Mouse (Mus musculus) hindbrain, postnatal 0 days (tissue): ENCODE measurements around the gene Zfp36l1. TPM values are rescaled to one million over a fixed set of nuclear protein-coding genes. Genes with fewer than 3 reads are reported as not detected.

Experiments
- ATAC-seq: fragments of 200-750 bp; cut with Nextera tagmentation; 2 replicates; pipeline ENCODE4 v1.8.0; 2017; ENCODE audit warnings: mild to moderate bottlenecking, moderate TSS enrichment, moderate library complexity
- DNase-seq: peaks from one replicate; pipeline ENCODE4 v3.0.0-alpha.2; 2015; ENCODE audit warnings: low spot score
- H3K27ac ChIP-seq: fragments of 300-500 bp; sonication (generic); 2 replicates; pipeline ENCODE4 v1.5.1; 2014; ENCODE audit warnings: mild to moderate bottlenecking
- H3K27me3 ChIP-seq: fragments of 300-500 bp; sonication (generic); 2 replicates; pipeline ENCODE4 v1.6.1; 2014; ENCODE audit warnings: low read length, mixed read lengths; ENCODE audit not compliant: insufficient read depth
- H3K36me3 ChIP-seq: fragments of 300-500 bp; sonication (generic); 2 replicates; pipeline ENCODE4 v1.6.1; 2014; ENCODE audit warnings: low read length, mixed read lengths; ENCODE audit not compliant: insufficient read depth
- H3K4me1 ChIP-seq: fragments of 300-500 bp; sonication (generic); 2 replicates; pipeline ENCODE4 v1.6.1; 2014; ENCODE audit warnings: antibody characterized with exemption, low read length, mixed read lengths; ENCODE audit not compliant: insufficient read depth
- H3K4me2 ChIP-seq: fragments of 300-500 bp; sonication (generic); 2 replicates; pipeline ENCODE4 v1.6.1; 2014; ENCODE audit warnings: low read depth, mild to moderate bottlenecking, low read length, moderate library complexity, mixed read lengths
- H3K4me3 ChIP-seq: fragments of 300-500 bp; sonication (generic); 2 replicates; pipeline ENCODE4 v1.5.1; 2014; ENCODE audit warnings: low read length
- H3K9ac ChIP-seq: fragments of 300-500 bp; sonication (generic); replicated peaks from 2 replicates; pipeline ENCODE4 v1.6.1; 2014; ENCODE audit warnings: mild to moderate bottlenecking, low read length, moderate library complexity, mixed read lengths
- H3K9me3 ChIP-seq: fragments of 300-500 bp; sonication (generic); 2 replicates; pipeline ENCODE4 v1.6.1; 2016; ENCODE audit warnings: low read length, mixed read lengths
- CTCF ChIP-seq: IDR thresholded peaks from 2 replicates; pipeline ENCODE4 v1.5.1; 2016; ENCODE audit warnings: antibody characterized with exemption, control low read depth, low read depth
- whole genome bisulfite sequencing: fragments of 180-500 bp; shearing (Covaris S2); extraction: QIAGEN DNeasy Blood & Tissue Kit; methylation state at CpG from one replicate; pipeline ENCODE4 v1.1.7; 2014; 5-methylcytosine and 5-hydroxymethylcytosine counted together
- polyA plus RNA-seq: library from polyadenylated mRNA; unstranded; fragments of >200 nt; fragmentation: Nextera tagmentation; extraction: Ambion mirVana; gene quantifications from 2 replicates; pipeline ENCODE4 v1.2.1, GENCODE M21; 2015
- total RNA-seq: library from RNA; depleted of rRNA; stranded (reverse); fragments of >200 nt; gene quantifications from 2 replicates; pipeline ENCODE4 v1.2.3, GENCODE M21; 2014

Gene Zfp36l1
- total and polyA plus RNA-seq, 2 experiments from 2014 or later: 61.8 to 65.9 TPM

DNA sequence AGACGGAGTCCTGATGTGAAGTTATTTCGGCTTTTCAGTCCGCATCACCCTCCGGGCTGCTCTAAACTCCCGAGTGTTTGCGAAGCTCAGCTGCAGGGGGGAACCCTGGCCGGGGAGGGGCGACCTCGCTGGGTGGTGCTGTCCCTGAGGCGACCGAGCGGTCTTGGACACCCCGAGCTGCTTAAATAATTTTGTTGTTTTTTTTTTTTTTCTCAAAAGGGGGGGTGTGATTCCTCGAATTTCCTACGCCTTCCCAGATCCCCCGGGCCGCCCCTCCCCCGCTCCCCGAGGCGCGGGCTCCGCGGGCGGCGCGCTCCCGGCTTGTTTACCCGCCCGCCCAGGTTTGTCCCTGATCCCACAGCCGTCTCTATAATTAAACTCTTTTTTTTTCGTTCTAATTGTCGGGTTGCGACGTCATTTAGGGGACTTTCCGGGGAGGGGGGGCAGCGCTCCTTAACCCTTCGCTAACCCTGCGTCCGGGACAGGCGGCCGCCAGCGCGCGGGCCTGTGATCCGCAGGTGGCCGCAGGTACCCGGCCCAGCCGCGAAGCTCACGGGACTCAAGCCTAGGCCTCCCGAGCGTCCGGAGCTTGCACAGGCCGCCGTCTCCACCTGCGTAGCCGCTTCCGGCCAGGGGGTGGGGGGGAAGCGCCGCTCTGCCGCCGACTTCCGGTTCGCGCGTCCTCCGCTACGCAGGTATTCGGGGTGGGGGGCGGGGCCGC is 2.5 kb upstream of the Zfp36l1 start:
- TF ChIP-seq CTCF: no peak
- Histone ChIP-seq H3K27me3 (peaks cover 7% of the 10 kb centered on the region; the same call in 1 of the 2 replicates), H3K36me3 (no peaks in the 10 kb centered on the region), H3K4me2 (peak overlapping the region; percentile 98), H3K9ac (peak overlapping the region; percentile 85), H3K27ac (peak overlapping the region; percentile 91), H3K4me1 (peaks cover 7% of the 10 kb centered on the region; the same call in 1 of the 2 replicates), H3K9me3 (no peaks in the 10 kb centered on the region), H3K4me3 (peak overlapping the region; percentile 79)
- DNase-seq (peak; percentile 89), ATAC-seq (peak; percentile 81)
- under 1% methylated on average over 70 of the region's 71 CpGs for WGBS

DNA sequence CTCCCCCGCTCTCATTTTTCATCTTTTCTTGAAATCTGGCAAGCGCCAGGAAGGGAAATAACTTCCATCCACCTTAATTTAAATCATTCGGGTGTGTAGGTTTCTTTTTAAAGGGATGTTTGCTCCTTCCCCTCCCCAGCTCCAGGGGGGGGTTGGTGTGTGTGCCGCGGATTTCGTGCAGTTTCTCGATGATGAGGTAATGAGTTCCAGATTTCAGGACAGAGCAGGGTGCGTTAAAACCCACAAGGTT is 2.0 kb upstream of the Zfp36l1 start:
- Histone ChIP-seq H3K27me3 (peaks cover 7% of the 10 kb centered on the region; the same call in 1 of the 2 replicates), H3K36me3 (no peaks in the 10 kb centered on the region), H3K4me1 (peaks cover 7% of the 10 kb centered on the region; the same call in 1 of the 2 replicates), H3K9ac (peak overlapping the region; percentile 85), H3K4me2 (peak overlapping the region; percentile 98), H3K9me3 (no peaks in the 10 kb centered on the region), H3K27ac (peak overlapping the region; percentile 91), H3K4me3 (peak overlapping the region; percentile 79)
- 2% methylated on average over 8 of the region's 8 CpGs for WGBS
- no peak for TF ChIP-seq CTCF
- ATAC-seq: no peak
- DNase-seq: no peak

DNA sequence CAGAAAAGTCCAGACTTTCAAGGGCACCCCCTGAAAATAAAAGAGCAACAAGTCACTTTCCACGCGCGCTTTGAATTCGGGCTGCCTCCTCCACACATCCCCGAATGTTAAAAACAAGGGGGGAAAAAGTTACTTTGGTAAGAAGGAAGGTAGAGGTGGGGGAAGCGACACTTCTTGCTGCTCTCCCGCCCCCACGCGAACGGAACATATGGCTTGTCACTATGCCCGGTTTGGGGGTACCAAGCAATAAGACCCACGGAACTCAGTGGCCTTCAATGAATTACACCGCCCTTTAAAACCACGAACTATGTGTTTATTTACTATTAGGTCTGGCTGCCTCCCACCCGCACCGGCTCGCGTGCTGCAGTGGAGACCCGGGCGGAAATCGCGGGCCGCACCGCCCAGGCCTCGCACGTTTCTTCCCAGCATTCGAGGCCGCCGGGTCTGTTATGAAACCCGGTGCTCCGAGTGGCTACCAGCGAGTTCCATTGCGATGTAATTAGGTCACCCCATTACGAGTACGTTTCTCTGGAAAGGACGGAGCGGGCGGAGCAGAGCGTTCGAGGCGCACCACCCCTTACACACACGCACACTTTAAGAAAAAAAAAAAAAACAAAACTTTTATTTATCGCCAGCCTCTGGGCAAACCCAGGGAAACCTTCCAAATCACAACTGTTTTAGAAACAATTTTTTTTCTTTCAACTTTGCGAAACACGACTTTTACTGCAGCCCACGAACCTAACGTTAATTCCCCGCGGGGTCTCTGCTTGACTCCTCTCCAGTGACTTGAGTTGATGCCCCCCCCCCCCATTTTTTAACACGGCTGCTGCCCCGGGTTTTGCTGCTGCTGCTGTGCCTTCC is 1.4 kb upstream of the Zfp36l1 start:
- H3K9ac ChIP-seq: peak overlapping the region; percentile 85
- peaks cover 7% of the 10 kb centered on the region; the same call in 1 of the 2 replicates for H3K4me1 ChIP-seq
- DNase-seq: peak; percentile 67
- no peak for TF ChIP-seq CTCF
- peaks cover 7% of the 10 kb centered on the region; the same call in 1 of the 2 replicates for H3K27me3 ChIP-seq
- WGBS: under 1% methylated on average over 51 of the region's 51 CpGs
- H3K36me3 ChIP-seq: no peaks in the 10 kb centered on the region
- no peak for ATAC-seq
- peak overlapping the region; percentile 98 for H3K4me2 ChIP-seq
- peak overlapping the region; percentile 91 for H3K27ac ChIP-seq
- no peaks in the 10 kb centered on the region for H3K9me3 ChIP-seq
- H3K4me3 ChIP-seq: peak overlapping the region; percentile 79

DNA sequence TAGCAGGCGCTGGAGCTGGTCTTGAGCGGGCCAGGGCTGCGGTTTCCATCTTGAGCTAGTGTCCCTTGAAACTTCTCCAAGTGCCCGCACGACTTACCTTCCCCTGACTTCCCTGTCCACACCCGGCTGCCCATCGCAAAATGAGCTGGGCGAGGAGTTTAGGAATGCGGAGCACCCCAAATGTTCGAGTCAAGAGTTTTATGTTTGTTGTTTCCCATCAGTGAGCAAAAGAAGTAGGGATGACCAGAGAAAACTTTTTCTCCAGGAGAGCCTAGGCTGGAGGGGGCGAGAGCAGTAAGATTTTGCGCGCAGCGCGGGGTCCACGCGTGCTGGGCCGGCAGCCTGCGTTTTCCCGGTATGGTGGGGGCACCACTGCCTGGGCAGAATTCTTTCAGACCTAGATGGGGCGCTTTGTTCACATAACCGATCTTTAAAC is 791 bp upstream of the Zfp36l1 start:
- peaks cover 7% of the 10 kb centered on the region; the same call in 1 of the 2 replicates for H3K4me1 ChIP-seq
- no peak for ATAC-seq
- peak overlapping the region; percentile 79 for H3K4me3 ChIP-seq
- no peaks in the 10 kb centered on the region for H3K36me3 ChIP-seq
- H3K9ac ChIP-seq: peak overlapping the region; percentile 85
- under 1% methylated on average over 22 of the region's 22 CpGs for WGBS
- H3K4me2 ChIP-seq: peak overlapping the region; percentile 98
- no peak for DNase-seq
- H3K27ac ChIP-seq: peak overlapping the region; percentile 91
- no peak for TF ChIP-seq CTCF
- no peaks in the 10 kb centered on the region for H3K9me3 ChIP-seq
- H3K27me3 ChIP-seq: peaks cover 7% of the 10 kb centered on the region; the same call in 1 of the 2 replicates

DNA sequence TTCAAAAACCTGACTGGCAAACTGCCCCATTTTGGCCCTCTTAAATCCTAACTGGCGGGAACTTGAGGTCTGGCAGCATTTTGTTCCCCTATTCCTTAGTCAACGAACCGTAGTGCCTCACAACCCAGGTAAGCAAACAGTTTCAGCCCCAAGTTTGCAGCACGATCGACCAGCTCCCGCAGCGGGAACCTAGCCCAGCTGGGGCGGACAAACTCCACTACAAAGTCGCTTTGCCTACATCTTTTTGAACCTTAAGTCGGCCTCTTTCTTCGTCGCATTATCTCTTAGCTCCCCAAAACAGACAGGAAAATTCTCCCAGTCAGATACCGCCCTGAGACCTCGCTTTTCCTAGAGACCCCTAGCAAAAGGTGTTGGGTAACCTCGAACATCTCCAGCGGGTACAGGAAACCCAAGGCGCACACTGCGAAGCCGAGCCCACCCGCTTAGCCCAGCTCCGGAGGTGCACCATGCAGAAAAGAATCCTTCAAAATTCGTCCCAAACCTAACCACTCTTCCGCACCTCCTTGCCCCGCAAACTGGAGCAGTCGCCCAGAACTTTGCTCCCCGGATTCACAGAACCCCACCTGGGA is 647 bp downstream of the Zfp36l1 start:
- no peak for TF ChIP-seq CTCF

DNA sequence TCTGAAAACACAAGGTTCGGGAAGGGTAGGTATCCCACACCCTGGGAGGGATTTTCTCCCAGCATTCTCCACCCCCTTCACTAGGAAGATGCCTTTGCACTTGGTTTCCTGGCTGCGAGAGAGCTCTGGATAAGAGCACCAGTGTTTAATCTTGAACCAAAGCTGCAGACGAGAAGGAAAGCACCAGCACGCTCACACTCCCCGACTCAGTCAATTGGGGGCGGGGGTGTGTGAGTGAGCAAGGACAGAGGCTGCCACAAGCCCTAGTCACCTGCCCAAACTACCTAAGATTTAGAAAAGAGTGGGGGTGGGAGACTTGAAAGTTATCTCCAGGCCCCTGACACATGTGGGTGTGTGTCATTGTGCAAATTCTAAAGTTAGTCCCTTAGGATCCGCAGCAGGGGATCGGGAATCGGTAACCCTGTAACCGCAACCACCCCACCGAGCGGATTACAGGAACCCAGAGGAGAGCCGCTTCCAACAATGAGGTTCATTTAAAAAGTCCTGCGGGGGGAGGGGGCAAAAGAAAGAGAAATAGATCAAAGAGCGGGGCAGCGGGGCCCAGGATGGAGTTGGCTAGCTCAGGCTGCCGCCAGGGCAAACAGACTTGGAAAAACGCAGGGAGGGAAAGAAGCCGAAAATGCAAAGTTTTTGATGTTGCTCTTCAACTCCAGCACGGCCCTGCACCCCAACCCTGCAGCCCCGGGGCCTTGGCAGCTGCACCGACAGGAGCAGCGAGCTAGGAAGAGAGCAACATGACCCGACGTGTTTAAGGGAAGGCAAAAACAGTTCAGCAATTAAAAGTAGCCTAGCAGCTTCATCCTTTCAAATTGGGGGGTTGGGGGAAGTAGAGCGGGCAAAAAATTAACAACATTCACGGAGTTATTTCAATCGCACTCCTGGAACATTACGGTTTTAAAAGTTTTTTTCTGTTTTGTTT is 1.4 kb downstream of the Zfp36l1 start:
- H3K4me2 ChIP-seq: peak overlapping the region; percentile 98
- H3K27me3 ChIP-seq: peaks cover 7% of the 10 kb centered on the region; the same call in 1 of the 2 replicates
- H3K9me3 ChIP-seq: no peaks in the 10 kb centered on the region
- H3K36me3 ChIP-seq: no peaks in the 10 kb centered on the region
- H3K27ac ChIP-seq: peak overlapping the region; percentile 86
- 2% methylated on average over 29 of the region's 29 CpGs for WGBS
- peak overlapping the region; percentile 87 for H3K9ac ChIP-seq
- DNase-seq: peak; percentile 44
- ATAC-seq: no peak
- no peak for TF ChIP-seq CTCF
- peaks cover 6% of the 10 kb centered on the region; the same call in 1 of the 2 replicates for H3K4me1 ChIP-seq
- peak overlapping the region; percentile 79 for H3K4me3 ChIP-seq

More for the DNA sequence above, 647 bp downstream of the Zfp36l1 start:
- peaks cover 7% of the 10 kb centered on the region; the same call in 1 of the 2 replicates for H3K27me3 ChIP-seq
- H3K4me2 ChIP-seq: peak overlapping the region; percentile 98
- 2% methylated on average over 26 of the region's 26 CpGs for WGBS
- peak overlapping the region; percentile 79 for H3K4me3 ChIP-seq
- DNase-seq: no peak
- peak overlapping the region; percentile 87 for H3K9ac ChIP-seq
- H3K36me3 ChIP-seq: no peaks in the 10 kb centered on the region
- ATAC-seq: no peak
- H3K27ac ChIP-seq: peak overlapping the region; percentile 86
- H3K9me3 ChIP-seq: no peaks in the 10 kb centered on the region
- H3K4me1 ChIP-seq: peaks cover 7% of the 10 kb centered on the region; the same call in 1 of the 2 replicates
